Mouse (Mus musculus): ENCODE results near the gene C1qtnf2.

The C1qtnf2 gene

DNA sequence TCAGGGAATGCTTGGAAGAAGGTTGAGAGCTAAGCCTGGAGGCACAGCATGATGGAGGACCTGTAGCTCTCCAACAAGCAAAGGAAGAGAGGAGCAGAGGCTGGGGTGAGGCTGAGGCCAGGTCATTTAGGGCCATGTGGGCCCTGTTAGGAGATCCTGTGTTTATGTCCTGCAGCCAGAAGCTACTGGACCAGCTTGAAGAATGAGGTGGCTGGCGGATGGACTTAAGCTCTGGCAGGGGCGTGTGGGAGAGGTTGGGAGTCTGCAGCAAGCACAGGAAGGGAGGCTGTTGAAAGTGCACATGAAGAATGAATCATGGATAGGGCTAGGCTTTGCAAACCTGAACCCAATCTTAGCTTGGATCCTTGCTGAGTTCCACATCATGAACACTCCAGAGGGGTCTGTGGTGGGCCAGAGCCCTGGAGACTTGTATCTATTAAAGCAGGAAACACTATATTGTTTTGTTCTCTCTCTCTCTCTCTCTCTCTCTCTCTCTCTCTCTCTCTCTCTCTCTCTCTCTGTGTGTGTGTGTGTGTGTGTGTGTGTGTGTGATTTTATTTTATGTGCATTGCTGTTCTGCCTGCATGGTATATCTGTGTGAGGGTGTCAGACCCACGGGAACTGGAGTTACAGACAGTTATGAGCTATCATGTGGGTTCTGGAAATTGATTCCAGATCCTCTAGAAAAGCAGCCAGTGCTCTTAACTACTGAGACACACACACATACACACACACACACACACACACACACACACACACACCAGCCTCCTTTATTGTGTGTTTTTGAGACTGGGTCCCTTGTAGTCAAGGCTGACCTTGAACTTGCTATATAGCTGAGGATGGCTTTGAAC lies 7.8 kb downstream of the C1qtnf2 start:
- no peak for DNase-seq (ENCODE audit: extremely low read depth, low read depth, low spot score)

DNA sequence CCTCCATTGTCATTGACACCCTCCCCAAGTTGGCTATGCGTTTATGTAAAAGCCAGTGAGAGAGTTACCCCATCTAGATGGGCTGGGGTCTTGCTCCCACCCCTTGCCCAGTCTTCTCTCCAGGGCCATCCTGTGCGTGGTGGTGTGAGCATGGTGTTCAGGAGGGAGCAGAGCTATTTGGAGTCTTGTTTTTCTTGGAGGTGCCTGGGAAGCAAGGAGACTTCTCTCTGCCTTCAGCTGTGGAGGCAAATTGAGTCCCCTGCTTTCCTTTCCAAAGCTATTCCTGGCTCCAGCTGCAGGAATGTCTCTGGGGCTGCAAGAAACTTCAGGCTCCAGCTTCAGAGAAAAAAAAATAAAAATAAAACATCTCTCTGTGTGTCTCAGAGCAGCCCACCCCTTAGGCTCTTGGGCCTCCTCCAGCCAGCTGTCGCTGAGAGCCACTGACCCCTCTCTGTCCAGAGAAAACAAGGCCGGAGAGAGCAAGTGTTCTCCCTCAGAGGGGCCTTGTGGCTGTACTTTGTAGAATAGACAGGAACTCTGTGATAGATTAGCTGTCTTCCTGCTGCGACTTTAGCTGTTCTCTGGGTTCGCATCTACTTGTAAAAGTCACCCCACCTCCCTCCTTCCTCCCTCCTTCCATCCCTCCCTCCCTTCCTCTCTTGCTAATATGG lies 9.2 kb downstream of the C1qtnf2 start:
- DNase-seq (ENCODE audit: extremely low read depth, low read depth, low spot score) = no peak

DNA sequence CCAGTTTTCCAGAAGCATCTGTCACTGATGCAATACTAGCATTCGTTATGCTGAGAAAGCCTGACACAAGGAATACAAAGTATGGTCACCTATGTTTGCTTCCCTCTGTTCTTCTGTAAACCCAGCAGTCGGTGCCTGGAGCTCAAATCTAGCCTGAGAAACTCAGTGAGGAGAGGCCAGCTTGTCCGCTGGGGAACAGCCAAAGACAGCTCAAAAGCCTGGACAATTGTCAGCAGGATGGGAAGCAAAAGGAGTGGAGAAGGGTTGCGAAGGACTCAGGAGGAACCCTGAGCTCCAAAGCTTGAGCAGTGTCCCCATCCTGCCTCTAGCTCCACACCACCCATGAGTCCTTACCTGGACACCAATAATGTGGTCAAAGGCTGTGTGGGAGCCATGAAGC lies 10.0 kb downstream of the C1qtnf2 start:
- DNase-seq (ENCODE audit: extremely low read depth, low read depth, low spot score) = no peak

DNA sequence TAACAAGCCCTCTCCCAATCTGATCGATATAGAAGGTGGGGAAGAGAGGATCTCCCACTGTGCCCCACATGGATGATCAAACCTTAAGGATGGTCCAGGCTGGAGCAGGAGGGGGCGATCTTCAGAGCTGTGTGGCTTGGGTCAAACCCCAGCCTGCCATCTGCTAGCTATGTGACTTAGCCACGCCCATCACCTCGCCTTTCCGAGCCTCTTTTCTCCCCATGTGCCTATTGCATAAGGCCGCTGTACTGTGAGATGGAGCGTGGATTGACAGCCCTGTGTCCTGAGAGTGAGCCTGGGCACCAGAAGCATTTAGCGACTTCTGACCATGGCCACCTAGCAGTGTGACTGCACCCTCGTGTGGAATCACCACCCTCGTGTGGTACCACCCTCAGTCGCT lies 10.6 kb downstream of the C1qtnf2 start:
- DNase-seq (ENCODE audit: extremely low read depth, low read depth, low spot score) = no peak

DNA sequence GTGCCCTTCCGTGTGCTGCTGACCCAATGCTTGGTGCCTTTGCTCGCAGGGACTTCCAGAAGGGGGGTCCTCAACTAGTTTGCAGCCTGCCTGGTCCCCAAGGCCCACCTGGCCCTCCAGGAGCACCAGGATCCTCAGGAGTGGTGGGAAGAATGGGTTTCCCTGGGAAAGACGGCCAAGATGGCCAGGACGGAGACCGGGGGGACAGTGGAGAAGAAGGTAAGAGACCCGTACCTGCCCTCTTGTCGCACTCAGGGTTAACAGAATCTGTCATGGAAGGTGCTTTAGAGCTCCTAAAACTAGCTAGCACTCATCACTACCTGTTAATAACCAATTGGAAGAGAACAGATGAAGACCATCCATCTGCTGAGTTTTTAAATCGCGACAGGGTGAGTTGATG lies 11.8 kb downstream of the C1qtnf2 start:
- DNase-seq (ENCODE audit: extremely low read depth, low read depth, low spot score) = no peak

DNA sequence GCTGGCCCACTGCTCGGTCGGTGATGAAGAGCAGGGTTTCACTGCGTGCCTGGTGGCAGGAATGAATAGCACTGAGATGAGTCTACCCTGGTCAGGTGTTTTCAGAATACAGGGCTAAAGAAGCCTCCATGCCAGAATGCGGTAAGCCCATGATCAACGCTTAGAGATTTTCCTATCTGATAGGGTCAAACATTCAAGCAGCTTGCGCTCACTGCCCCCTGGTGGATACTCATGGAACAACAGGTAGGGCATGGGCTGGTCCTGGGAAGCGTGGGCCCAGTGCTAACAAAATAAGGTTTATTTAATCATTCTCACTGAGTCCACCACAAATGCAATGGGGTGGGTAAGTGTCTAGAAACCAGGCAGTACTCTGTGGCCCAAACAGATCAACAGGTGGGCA lies 18.6 kb downstream of the C1qtnf2 start:
- DNase-seq (ENCODE audit: extremely low read depth, low read depth, low spot score) = no peak

DNA sequence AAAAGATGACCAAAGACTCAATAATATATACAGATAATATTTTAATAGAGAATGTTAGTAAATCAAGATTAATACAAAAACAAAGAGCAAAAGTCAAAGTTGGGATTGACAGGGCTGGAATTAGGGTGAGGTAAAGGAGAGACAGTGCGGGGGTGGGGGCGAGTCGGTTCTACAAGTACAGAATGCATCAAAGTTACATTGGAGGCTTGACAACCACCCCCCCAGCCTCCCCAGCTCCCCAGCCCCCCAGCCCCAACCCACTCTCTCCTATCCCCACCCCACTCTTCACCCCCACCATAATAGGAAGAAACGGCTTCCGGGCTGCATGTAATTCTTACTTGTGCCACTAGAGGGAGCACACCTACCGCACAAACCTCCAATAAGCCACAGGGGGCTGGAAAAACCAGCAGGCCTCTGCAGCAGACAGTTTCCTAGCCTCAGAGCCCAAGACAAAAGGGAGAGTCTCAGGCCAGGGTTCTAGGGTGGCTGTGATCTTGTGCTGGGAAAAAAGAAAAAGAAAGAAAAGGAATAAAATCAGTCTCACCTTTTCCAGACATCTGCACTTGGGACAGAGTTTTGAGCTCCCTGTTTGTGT lies 19.8 kb downstream of the C1qtnf2 start:
- DNase-seq (ENCODE audit: extremely low read depth, low read depth, low spot score) = no peak

DNA sequence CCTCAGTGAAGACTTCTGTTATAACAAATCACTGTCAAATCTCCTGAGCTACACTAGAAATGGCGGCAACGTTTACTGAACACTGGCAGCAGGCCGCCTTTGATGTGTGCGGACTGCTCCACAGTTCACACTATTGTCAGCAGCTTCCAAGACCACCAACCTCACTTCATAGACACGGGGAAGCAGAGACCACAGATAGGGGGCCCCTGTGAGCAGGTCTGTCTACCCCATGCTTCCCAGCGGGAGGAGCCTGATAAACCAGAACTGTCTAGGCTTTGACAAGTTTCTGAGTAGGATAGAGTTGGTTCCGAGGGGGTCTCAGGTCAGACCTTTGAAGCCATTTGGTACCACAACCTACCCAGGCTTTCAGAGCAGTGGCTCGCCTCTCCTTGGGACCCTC lies 21.0 kb downstream of the C1qtnf2 start:
- no peak for DNase-seq (ENCODE audit: extremely low read depth, low read depth, low spot score)

DNA sequence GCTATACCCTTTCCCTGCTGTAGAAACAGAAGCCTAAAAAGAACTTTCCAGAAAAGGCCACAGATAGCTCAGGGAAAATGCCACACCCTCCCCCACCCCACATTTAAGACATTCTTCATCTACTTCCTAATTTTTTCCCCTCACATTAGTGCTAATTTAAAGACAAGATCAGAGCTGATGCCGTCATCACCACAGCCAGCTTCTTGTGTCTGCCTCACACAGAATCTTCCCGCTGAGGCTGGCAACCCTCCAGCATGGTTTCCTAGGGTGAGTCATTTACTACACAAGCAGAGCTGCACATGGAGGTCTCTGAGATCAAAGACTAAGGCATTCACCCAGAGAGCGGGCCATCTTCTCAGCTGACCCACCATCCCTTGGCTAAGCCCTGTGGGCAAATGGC lies 21.5 kb downstream of the C1qtnf2 start:
- no peak for DNase-seq (ENCODE audit: extremely low read depth, low read depth, low spot score)

DNA sequence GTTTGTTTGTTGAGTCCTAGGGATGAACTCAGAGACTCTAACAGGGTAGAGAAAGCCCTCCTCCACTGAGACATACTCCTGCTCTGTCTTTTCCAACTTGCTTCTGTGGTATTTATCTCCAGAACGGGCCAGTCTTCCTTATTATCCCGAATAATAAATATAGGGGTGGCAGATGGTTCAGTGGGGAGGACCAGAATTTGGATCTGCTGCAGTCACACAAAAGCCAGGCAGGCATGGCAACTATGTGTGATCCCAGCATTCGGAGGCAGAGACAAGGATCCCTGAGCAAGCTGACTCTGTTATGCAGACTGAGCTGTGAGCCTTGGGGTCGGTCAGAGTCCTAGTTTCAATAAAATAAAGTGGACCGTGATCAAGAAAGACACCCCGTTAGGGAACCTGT lies 27.2 kb downstream of the C1qtnf2 start:
- no peak for DNase-seq (ENCODE audit: extremely low read depth, low read depth, low spot score)

DNA sequence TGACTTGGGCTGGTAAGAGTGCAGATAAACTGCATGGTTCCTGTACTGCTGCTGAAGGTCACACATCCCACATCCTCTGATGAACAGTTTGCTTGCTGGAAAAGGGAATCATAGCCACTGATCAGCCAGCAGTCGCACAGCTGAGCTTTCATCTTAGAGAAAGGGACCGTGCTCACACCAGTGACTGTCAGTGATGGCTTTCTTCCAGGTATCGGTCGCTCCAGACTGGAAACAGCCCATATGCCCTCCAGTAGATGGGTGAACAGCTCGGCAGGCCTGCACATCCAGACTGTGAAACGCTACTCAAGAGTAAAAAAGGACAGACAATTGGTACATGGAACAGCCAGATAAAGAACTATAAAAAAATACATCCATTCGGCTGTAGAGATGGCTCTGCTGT lies 31.1 kb downstream of the C1qtnf2 start:
- no peak for DNase-seq (ENCODE audit: extremely low read depth, low read depth, low spot score)

DNA sequence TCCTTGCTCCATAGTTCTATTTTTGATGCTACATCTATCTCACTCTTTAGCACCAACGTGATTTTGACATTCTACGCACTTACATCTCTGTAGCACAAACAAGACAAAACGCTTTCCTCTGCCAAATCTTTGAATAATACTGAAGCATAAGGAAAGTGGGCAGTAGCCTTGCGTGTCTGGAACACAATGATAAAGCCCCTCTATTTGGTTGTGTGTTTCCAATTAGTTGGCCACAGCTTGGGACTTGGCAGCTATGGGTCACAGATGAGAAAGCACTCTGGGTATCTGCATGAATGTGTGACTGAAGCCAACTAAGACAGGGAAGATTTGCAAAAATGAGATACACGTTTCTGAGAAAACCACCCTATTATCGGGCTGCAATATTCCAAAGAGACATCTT lies 33.9 kb downstream of the C1qtnf2 start:
- no peak for DNase-seq (ENCODE audit: extremely low read depth, low read depth, low spot score)

DNA sequence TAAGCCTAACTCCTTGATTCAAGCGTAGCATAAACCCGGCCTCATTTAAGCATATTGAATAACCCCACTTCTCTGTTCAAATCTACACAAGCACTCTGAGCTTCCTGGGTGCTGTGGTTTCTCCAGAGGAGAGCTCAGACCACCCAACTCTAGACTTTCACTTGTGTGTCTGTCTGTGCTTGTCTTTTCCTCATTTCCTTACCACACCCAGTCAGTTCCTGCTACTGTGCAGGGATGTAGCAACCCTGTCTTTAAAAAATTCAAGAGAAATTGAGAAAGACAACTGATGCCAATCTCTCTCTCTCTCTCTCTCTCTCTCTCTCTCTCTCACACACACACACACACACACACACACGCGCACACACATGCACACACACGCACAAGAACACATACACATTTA lies 35.8 kb downstream of the C1qtnf2 start:
- DNase-seq (ENCODE audit: extremely low read depth, low read depth, low spot score) = no peak

DNA sequence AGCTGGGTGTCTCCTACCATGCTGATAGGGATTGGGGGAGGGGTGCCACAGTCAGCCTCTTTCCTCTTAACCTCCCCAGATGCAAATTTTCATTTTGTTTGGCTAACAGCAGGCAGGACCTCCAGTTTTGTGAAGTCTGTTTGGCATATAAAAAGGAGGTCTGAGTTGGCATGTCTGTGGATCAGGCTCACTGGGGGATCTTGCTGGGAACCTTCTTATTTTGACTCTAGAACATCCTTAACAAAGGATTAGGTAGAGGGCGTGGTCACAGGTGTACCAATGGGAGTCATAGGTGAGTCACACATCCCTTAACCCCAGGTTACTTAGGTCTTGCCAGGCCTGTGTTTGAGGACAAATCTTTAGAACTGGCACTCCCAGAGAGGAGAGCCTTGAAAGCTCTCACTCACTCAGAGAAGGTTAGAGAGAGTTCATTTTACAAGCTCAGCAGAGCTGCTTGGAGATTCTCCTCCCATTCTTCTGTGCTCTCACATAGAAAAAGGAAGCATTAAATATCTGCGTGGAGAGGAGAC lies 38.6 kb downstream of the C1qtnf2 start:
- DNase-seq (ENCODE audit: extremely low read depth, low read depth, low spot score) = no peak

DNA sequence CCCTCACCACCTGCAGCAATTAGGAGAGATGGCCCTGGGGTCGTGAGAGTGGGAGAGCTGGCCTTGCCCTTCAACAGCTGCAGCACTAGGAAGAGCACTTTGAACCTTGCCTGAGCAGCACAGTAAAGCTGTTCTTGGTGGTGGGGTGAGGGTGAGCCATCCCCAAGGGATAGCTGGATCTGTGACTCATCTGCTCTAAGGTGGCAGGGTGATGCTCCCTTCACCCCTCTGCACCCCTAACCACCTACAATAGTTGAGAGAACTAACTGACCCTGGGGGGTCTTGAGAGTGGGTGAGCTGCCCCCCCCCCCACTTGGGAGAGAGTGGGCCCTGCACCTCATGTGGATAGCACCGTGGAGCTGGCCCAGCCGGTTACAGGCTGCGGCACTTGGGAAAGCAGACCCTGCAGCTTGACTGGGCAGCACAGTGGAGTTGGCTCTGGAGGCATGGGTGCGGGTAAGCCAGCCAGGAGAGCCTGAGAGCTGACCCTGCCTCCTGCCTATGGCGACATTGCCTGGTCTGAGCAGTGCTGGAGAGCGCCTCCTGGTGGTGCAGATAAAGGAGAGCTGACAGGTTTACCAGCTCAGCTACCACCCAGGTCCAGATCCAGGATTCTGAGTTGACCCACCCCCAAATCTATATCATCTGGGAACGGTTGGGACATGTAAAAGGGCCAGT lies 42.4 kb downstream of the C1qtnf2 start:
- DNase-seq (ENCODE audit: extremely low read depth, low read depth, low spot score) = no peak

DNA sequence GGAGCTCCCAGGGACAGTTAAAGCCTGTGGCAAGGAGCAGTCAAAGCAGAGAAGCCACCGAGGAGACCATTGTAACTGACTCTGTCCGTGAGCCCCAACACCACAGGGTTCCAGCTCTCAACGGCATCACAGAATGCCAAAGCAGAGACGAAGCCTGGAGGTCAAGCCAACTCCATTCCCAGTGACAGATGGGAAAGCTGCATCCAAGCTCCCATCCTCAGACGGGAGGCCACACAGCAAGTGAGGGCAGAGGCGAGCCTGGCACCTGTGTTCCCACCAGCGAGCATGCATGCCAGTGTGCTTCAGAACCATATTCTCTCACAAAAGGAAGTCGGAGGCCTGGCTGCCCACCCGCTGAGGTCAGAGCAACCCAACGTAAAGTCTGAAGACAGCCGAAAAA lies 43.6 kb downstream of the C1qtnf2 start:
- DNase-seq (ENCODE audit: extremely low read depth, low read depth, low spot score) = no peak

DNA sequence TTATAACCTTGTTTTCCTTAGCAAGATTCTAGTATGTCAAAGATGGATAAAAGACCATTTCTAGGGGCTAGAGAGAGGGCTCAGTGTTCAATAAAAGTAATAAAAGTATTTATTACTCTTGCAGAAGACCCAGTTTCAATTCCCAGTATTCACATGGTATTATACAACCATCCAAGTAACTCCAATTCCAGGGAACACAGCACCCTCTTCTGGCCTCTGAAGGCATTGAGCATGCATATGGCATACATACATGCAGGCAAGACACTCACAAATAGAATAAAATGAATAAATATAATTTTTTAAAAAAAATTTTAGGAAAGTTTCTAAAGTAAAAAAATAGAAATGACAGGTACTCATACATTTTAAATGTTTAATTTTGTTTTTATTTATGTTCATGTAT lies 44.0 kb downstream of the C1qtnf2 start:
- no peak for DNase-seq (ENCODE audit: extremely low read depth, low read depth, low spot score)

DNA sequence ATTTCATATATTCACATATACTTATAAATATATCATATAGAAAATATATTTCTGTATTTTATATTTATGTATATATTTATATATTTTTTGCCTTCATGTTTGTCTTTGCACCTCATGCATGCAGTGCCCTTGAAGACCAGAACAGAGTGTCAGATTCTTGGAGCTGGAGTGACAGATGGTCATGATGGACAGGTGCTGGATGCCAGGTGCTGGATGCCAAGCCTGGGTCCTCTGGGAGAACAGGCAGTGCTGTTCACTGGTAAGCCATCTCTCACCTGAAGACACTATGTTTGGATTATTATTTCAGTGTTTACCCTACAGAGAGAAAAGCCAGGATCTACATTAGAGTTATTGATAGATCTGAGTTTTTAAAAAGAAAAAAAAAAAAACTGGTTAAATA lies 44.7 kb downstream of the C1qtnf2 start:
- no peak for DNase-seq (ENCODE audit: extremely low read depth, low read depth, low spot score)

DNA sequence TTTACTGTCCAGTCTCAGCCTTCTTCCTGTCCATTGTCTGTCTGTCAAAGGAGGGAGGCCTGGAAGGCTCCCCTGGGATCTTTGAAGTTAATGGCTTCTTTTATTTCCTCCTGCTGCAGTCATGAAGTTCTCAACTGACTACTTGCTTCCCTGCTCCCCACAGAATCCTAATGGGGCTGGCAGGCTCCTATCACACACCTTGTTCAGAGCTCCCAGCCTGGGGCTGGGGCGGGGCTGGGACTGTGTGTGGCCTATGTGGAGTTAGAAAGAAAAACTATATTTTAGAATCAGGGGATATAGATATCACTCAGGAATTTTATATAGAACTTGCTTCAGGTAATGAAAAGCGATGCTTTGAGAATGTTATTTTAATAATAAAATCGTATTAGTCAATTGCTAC lies 46.4 kb downstream of the C1qtnf2 start:
- DNase-seq (ENCODE audit: extremely low read depth, low read depth, low spot score) = no peak

DNA sequence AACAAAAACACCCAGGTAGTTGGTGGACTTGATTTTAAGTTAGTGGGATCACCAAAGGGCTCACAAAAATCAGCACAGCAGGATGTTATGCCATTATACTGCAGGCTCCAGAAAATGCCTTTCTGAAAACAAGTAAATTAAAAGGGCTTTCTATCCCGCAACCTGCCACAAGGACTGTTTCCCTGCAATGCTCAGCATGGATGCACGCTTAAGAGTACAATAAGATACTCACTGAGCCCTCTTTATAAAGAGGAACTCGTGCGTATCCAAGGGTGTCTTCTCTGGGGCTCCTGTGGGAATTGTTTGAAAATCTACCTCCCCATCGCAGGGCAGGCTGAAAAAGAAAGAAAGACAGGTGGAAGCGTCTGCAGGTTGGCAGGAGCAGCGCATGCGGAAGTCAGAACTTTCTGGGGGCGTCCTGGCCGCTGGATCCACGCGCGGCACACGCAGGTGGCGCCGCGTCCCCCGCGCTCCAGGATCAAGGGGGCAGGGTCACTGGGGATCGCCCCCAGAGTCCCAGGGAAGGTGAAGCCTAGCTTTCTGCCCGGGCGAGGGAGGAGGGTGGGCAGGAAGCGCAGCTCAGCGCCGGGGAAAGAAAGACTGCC lies 54.1 kb downstream of the C1qtnf2 start:
- DNase-seq (ENCODE audit: extremely low read depth, low read depth, low spot score) = no peak
